Mouse (Mus musculus): ENCODE measurements around the gene Tmem91.

DNA sequence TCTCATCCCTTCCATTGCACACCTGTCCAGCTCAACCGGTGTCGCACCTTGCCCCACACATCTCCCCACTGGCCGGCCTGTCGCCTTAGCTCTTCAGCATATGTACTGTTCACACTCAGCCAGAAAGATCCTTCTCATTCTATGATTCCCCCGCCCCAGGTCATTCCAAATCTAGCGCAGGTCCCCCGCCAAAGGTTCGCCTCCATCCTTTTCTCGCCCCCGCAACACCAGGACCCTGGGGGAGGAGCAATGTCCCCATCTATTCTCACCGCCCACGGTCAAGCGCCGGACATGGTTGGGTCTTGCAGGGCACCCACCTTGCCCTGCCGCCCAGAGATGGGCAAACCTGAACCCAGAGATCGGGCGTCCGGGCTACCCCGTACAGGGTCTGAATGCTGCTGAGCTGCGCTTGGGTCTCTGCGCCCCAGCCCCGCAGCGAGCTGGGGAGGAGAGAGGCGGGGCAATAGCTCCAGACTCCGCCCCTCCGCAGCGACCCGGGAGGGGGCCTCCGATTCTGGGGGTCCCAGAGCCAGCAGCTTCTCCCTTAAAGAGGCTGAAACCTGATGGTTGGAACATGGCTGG, at the start of gene Tmem91:
- TF ChIP-seq EP300 (IDR thresholded peaks at IDR 0.05; ENCODE audit: low read depth) (no peak), CTCF (IDR thresholded peaks at IDR 0.05; ENCODE audit: low read depth) (no peak)
